Mouse (Mus musculus): ENCODE data around the gene Mtmr12. TPM values are rescaled to one million over a fixed set of nuclear protein-coding genes. Genes with fewer than 3 reads are reported as not detected.

Gene Mtmr12
- polyA plus RNA-seq, 1 experiment = 32.0 TPM

- Histone ChIP-seq H3K4me1 (ENCODE audit: control insufficient read depth, insufficient read depth, low read length) (peaks cover 2% of the 10 kb centered on the region), H3K27me3 (ENCODE audit: control insufficient read depth, insufficient read depth, low read length, poor library complexity, severe bottlenecking) (no peaks in the 10 kb centered on the region), H3K36me3 (ENCODE audit: control insufficient read depth, insufficient read depth, low read length, poor library complexity, severe bottlenecking) (0 out of 2 replicates have a peak, but pooled peaks cover 4% of the 10 kb centered on the region), H3K9me3 (replicated peaks; ENCODE audit: control insufficient read depth, insufficient read depth, low read length, poor library complexity, severe bottlenecking) (no peaks in the 10 kb centered on the region), H3K4me3 (ENCODE audit: low read depth, low read length) (no peak overlapping the region), H3K27ac (ENCODE audit: insufficient read depth, low read length) (no peak overlapping the region), H3K9ac (ENCODE audit: low read depth, poor library complexity, severe bottlenecking) (no peak overlapping the region)
- TF ChIP-seq EP300 (IDR thresholded peaks at IDR 0.05; ENCODE audit: insufficient read depth, low read depth, low read length) (no peak), CTCF (IDR thresholded peaks at IDR 0.05; ENCODE audit: low read depth, low read length) (no peak), POLR2A (IDR thresholded peaks at IDR 0.05; ENCODE audit: insufficient read depth, low read length) (no peak)
Measured at GRCm38 (mm10) chr15:12232429-12232828, 27.6 kb downstream of the Mtmr12 start.

DNA sequence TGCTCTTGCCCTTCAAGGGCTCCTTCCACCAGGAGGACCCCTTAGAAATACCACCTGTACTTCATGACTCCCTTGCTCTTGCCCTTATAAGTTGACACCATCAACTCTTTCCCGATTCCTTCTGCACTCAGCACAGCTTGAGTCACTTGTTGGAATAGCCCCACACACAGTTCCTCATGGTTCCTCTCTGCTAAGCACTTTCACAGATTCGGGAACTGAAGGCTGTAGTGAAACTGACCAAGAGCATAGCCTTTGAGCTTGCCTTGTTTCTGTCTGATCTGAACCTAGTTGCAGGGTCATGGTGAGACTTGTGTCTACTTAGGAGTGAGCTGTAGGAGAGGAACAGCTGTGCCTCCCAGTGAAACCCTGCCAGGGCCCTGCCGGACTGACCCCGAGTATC lies 28.2 kb downstream of the Mtmr12 start:
- no peaks in the 10 kb centered on the region for H3K27me3 ChIP-seq (ENCODE audit: control insufficient read depth, insufficient read depth, low read length, poor library complexity, severe bottlenecking)
- H3K4me1 ChIP-seq (ENCODE audit: control insufficient read depth, insufficient read depth, low read length) = peaks cover 2% of the 10 kb centered on the region
- TF ChIP-seq EP300 (IDR thresholded peaks at IDR 0.05; ENCODE audit: insufficient read depth, low read depth, low read length) = no peak
- TF ChIP-seq CTCF (IDR thresholded peaks at IDR 0.05; ENCODE audit: low read depth, low read length) = no peak
- TF ChIP-seq POLR2A (IDR thresholded peaks at IDR 0.05; ENCODE audit: insufficient read depth, low read length) = no peak
- no peak overlapping the region for H3K9ac ChIP-seq (ENCODE audit: low read depth, poor library complexity, severe bottlenecking)
- 0 out of 2 replicates have a peak, but pooled peaks cover 8% of the 10 kb centered on the region for H3K36me3 ChIP-seq (ENCODE audit: control insufficient read depth, insufficient read depth, low read length, poor library complexity, severe bottlenecking)
- no peaks in the 10 kb centered on the region for H3K9me3 ChIP-seq (replicated peaks; ENCODE audit: control insufficient read depth, insufficient read depth, low read length, poor library complexity, severe bottlenecking)
- no peak overlapping the region for H3K27ac ChIP-seq (ENCODE audit: insufficient read depth, low read length)
- H3K4me3 ChIP-seq (ENCODE audit: low read depth, low read length) = no peak overlapping the region

- Histone ChIP-seq H3K4me3 (ENCODE audit: low read depth, low read length) (no peak overlapping the region), H3K9me3 (replicated peaks; ENCODE audit: control insufficient read depth, insufficient read depth, low read length, poor library complexity, severe bottlenecking) (no peaks in the 10 kb centered on the region), H3K27ac (ENCODE audit: insufficient read depth, low read length) (no peak overlapping the region), H3K4me1 (ENCODE audit: control insufficient read depth, insufficient read depth, low read length) (peaks cover 2% of the 10 kb centered on the region), H3K27me3 (ENCODE audit: control insufficient read depth, insufficient read depth, low read length, poor library complexity, severe bottlenecking) (no peaks in the 10 kb centered on the region), H3K9ac (ENCODE audit: low read depth, poor library complexity, severe bottlenecking) (no peak overlapping the region), H3K36me3 (ENCODE audit: control insufficient read depth, insufficient read depth, low read length, poor library complexity, severe bottlenecking) (peaks cover 12% of the 10 kb centered on the region; the same call in 1 of the 2 replicates)
- TF ChIP-seq CTCF (IDR thresholded peaks at IDR 0.05; ENCODE audit: low read depth, low read length) (no peak), EP300 (IDR thresholded peaks at IDR 0.05; ENCODE audit: insufficient read depth, low read depth, low read length) (no peak)
Measured at GRCm38 (mm10) chr15:12235559-12235958, 30.7 kb downstream of the Mtmr12 start.

- Histone ChIP-seq H3K4me1 (ENCODE audit: control insufficient read depth, insufficient read depth, low read length) (peaks cover 2% of the 10 kb centered on the region), H3K36me3 (ENCODE audit: control insufficient read depth, insufficient read depth, low read length, poor library complexity, severe bottlenecking) (peaks cover 12% of the 10 kb centered on the region; the same call in 1 of the 2 replicates), H3K4me3 (ENCODE audit: low read depth, low read length) (no peak overlapping the region), H3K27ac (ENCODE audit: insufficient read depth, low read length) (no peak overlapping the region), H3K27me3 (ENCODE audit: control insufficient read depth, insufficient read depth, low read length, poor library complexity, severe bottlenecking) (no peaks in the 10 kb centered on the region), H3K9ac (ENCODE audit: low read depth, poor library complexity, severe bottlenecking) (no peak overlapping the region), H3K9me3 (replicated peaks; ENCODE audit: control insufficient read depth, insufficient read depth, low read length, poor library complexity, severe bottlenecking) (no peaks in the 10 kb centered on the region)
- TF ChIP-seq POLR2A (IDR thresholded peaks at IDR 0.05; ENCODE audit: insufficient read depth, low read length) (no peak), EP300 (IDR thresholded peaks at IDR 0.05; ENCODE audit: insufficient read depth, low read depth, low read length) (no peak), CTCF (IDR thresholded peaks at IDR 0.05; ENCODE audit: low read depth, low read length) (no peak)
Measured at GRCm38 (mm10) chr15:12235983-12236382, 31.2 kb downstream of the Mtmr12 start.

DNA sequence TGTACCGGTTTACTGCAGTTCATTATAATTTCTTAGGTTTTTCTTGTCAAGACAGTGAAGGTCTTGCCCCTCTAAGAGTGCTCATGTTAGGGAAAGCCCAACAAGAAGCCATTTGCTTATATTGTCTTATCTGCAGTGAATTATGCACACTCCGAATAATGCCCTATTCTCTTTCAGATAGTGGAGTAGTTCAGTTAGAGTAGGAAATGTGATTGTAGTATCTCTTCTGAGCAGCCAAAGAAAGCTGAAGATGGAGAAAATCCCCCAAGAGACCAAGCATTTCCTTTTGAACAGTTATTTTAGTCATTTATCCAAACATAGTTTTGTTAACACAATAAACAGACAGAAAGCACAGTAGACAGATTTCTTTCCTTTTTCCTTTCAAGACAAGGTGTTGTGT lies 32.1 kb downstream of the Mtmr12 start:
- H3K9ac ChIP-seq (ENCODE audit: low read depth, poor library complexity, severe bottlenecking) = no peak overlapping the region
- H3K4me1 ChIP-seq (ENCODE audit: control insufficient read depth, insufficient read depth, low read length) = no peaks in the 10 kb centered on the region
- no peaks in the 10 kb centered on the region for H3K27me3 ChIP-seq (ENCODE audit: control insufficient read depth, insufficient read depth, low read length, poor library complexity, severe bottlenecking)
- no peak overlapping the region for H3K4me3 ChIP-seq (ENCODE audit: low read depth, low read length)
- H3K36me3 ChIP-seq (ENCODE audit: control insufficient read depth, insufficient read depth, low read length, poor library complexity, severe bottlenecking) = peaks cover 12% of the 10 kb centered on the region; the same call in 1 of the 2 replicates
- TF ChIP-seq CTCF (IDR thresholded peaks at IDR 0.05; ENCODE audit: low read depth, low read length) (no peak), POLR2A (IDR thresholded peaks at IDR 0.05; ENCODE audit: insufficient read depth, low read length) (no peak), EP300 (IDR thresholded peaks at IDR 0.05; ENCODE audit: insufficient read depth, low read depth, low read length) (no peak)
- no peaks in the 10 kb centered on the region for H3K9me3 ChIP-seq (replicated peaks; ENCODE audit: control insufficient read depth, insufficient read depth, low read length, poor library complexity, severe bottlenecking)
- no peak overlapping the region for H3K27ac ChIP-seq (ENCODE audit: insufficient read depth, low read length)

DNA sequence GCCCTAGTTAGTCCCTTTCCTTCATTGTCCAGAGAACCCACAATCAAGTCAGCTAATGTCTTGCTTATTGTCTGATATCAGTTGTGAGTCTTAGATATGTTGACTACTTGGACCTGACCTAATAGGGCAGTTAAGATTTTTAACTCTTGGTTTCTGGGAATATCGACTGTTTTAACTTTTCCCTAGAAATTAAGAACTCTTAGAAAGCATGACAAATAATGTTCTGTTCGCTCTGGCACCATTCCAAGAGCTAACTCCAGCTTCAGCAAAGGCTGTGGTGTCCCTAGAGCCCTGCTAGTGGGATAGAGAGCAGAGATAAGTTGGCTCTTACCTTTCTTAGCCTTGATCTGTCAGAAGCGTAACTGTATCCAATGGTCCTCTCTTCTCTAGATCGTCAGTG lies 32.7 kb downstream of the Mtmr12 start:
- H3K36me3 ChIP-seq (ENCODE audit: control insufficient read depth, insufficient read depth, low read length, poor library complexity, severe bottlenecking) = peaks cover 12% of the 10 kb centered on the region; the same call in 1 of the 2 replicates
- TF ChIP-seq POLR2A (IDR thresholded peaks at IDR 0.05; ENCODE audit: insufficient read depth, low read length) (no peak), CTCF (IDR thresholded peaks at IDR 0.05; ENCODE audit: low read depth, low read length) (no peak)

More for the DNA sequence above, 32.7 kb downstream of the Mtmr12 start:
- Histone ChIP-seq H3K27me3 (ENCODE audit: control insufficient read depth, insufficient read depth, low read length, poor library complexity, severe bottlenecking) (no peaks in the 10 kb centered on the region), H3K4me3 (ENCODE audit: low read depth, low read length) (no peak overlapping the region), H3K4me1 (ENCODE audit: control insufficient read depth, insufficient read depth, low read length) (no peaks in the 10 kb centered on the region), H3K27ac (ENCODE audit: insufficient read depth, low read length) (no peak overlapping the region), H3K9ac (ENCODE audit: low read depth, poor library complexity, severe bottlenecking) (no peak overlapping the region), H3K9me3 (replicated peaks; ENCODE audit: control insufficient read depth, insufficient read depth, low read length, poor library complexity, severe bottlenecking) (no peaks in the 10 kb centered on the region)
